Mouse (Mus musculus) hindbrain, embryonic 14.5 days (tissue): ENCODE results near the gene Elmo1. TPM values are rescaled to one million over a fixed set of nuclear protein-coding genes. Genes with fewer than 3 reads are reported as not detected.

Experiments used
- ATAC-seq: fragments of 200-750 bp; cut with Nextera tagmentation; 2 replicates; pipeline ENCODE4 v1.8.0; 2017; ENCODE audit warnings: moderate number of reproducible peaks, mild to moderate bottlenecking, moderate TSS enrichment, moderate library complexity; ENCODE audit not compliant: low FRiP score
- DNase-seq: peaks from one replicate; pipeline ENCODE4 v3.0.0-alpha.2; 2015; ENCODE audit warnings: low spot score
- H3K27ac ChIP-seq: fragments of 300-500 bp; sonication (generic); 2 replicates; pipeline ENCODE4 v1.5.1; 2014; ENCODE audit warnings: mild to moderate bottlenecking, moderate library complexity
- H3K27me3 ChIP-seq: fragments of 300-500 bp; sonication (generic); 2 replicates; pipeline ENCODE4 v1.6.1; 2014; ENCODE audit warnings: mild to moderate bottlenecking, low read length, mixed read lengths; ENCODE audit not compliant: control insufficient read depth, insufficient read depth
- H3K36me3 ChIP-seq: fragments of 300-500 bp; sonication (generic); replicated peaks from 2 replicates; pipeline ENCODE4 v1.6.1; 2014; ENCODE audit not compliant: control insufficient read depth, insufficient read depth
- H3K4me1 ChIP-seq: fragments of 300-500 bp; sonication (generic); replicated peaks from 2 replicates; pipeline ENCODE4 v1.6.1; 2014; ENCODE audit warnings: antibody characterized with exemption, low read length, mixed read lengths; ENCODE audit not compliant: control insufficient read depth, insufficient read depth
- H3K4me2 ChIP-seq: fragments of 300-500 bp; sonication (generic); replicated peaks from 2 replicates; pipeline ENCODE4 v1.6.1; 2014; ENCODE audit warnings: mild to moderate bottlenecking, moderate library complexity
- H3K4me3 ChIP-seq: fragments of 300-500 bp; sonication (generic); replicated peaks from 2 replicates; pipeline ENCODE4 v1.5.1; 2014; ENCODE audit warnings: mild to moderate bottlenecking, low read length
- H3K9ac ChIP-seq: fragments of 300-500 bp; sonication (generic); 2 replicates; pipeline ENCODE4 v1.6.1; 2014
- H3K9me3 ChIP-seq: fragments of 300-500 bp; sonication (generic); 2 replicates; pipeline ENCODE4 v1.6.1; 2016; ENCODE audit warnings: low read length; ENCODE audit not compliant: control insufficient read depth
- WGBS: fragments of 180-500 bp; shearing (Covaris S2); extraction: QIAGEN DNeasy Blood & Tissue Kit; methylation state at CpG from one replicate; pipeline ENCODE4 v1.1.7; 2014; 5-methylcytosine and 5-hydroxymethylcytosine counted together
- polyA plus RNA-seq: library from polyadenylated mRNA; unstranded; fragments of >200 nt; fragmentation: Nextera tagmentation; extraction: Ambion mirVana; gene quantifications from 2 replicates; pipeline ENCODE4 v1.2.1, GENCODE M21; 2014

Gene Elmo1
- polyA plus RNA-seq, 1 experiment from 2014 or later = 41.9 TPM

GRCm38 (mm10) chr13:20184239-20185033 is 94.0 kb downstream of the Elmo1 start:
- DNase-seq = no peak
- Histone ChIP-seq H3K27ac (no peak overlapping the region), H3K4me2 (no peak overlapping the region), H3K27me3 (no peaks in the 10 kb centered on the region), H3K36me3 (no peaks in the 10 kb centered on the region), H3K9ac (no peak overlapping the region), H3K4me3 (no peak overlapping the region), H3K9me3 (no peaks in the 10 kb centered on the region), H3K4me1 (peaks cover 16% of the 10 kb centered on the region; the same call in 1 of the 2 replicates)
- WGBS = 68% methylated on average over 13 of the region's 13 CpGs
- no peak; the same call in 1 of the 2 replicates for ATAC-seq

DNA sequence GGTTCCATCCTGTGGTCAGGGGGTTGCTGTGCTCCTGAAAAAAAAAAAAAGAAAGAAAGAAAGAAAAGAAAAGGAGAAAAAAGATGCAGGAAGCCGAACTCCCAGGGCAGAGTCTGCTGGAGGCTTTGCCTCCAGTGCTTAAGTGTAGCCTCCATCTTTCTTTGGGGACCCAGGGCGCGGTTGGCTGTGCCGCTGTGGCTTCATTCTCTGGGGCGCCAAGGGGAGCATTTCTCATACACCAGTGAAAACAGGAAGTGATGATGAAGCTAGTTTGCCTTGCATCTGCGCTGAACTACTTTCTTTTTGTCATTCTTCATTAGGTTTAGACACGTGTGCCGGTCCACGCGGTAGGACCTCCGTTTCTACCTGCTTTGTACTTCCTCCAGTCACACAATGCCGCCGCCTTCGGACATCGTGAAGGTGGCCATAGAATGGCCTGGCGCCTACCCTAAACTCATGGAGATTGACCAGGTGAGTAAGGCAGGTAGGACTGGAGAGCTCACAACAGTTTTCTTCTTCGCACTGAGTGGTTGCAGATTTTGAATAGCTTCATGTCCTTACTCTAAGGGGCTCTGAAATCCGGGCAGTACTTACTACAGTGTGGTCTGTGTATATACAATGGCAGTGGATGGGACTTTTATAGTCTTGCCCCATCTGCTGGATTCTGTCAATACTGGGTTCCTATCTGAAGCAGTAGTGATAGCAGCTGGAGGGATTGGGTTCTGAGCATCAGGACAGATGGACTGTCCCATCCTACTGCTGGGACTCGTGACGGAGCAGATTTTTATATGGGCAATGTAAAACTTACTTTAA is 94.8 kb downstream of the Elmo1 start:
- ATAC-seq (no peak), DNase-seq (no peak)
- no peaks in the 10 kb centered on the region for H3K9me3 ChIP-seq
- peaks cover 16% of the 10 kb centered on the region; the same call in 1 of the 2 replicates for H3K4me1 ChIP-seq
- H3K27me3 ChIP-seq = no peaks in the 10 kb centered on the region
- no peak overlapping the region for H3K27ac ChIP-seq
- no peak overlapping the region for H3K4me3 ChIP-seq
- no peaks in the 10 kb centered on the region for H3K36me3 ChIP-seq
- H3K4me2 ChIP-seq = no peak overlapping the region
- H3K9ac ChIP-seq = no peak overlapping the region
- WGBS = 94% methylated on average over 20 of the region's 20 CpGs

DNA sequence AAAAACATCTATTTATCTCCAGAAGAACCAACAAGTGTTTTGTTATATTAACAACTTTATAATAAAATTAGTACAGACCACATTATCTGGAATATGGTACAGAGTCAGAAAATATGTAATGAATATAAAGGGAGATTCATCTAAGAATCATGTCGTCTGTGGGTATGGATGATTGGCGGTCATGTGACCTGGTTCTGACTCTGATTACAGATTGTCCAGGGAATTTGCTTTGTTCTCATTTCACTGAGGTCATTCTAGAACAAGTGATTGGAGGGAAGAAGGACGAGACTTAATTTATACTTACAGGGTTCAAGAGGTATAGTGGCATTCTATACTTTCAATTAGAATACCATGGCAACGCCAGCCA is 95.4 kb downstream of the Elmo1 start:
- Histone ChIP-seq H3K4me1 (peaks cover 16% of the 10 kb centered on the region; the same call in 1 of the 2 replicates), H3K4me3 (no peak overlapping the region), H3K4me2 (no peak overlapping the region), H3K27ac (no peak overlapping the region), H3K27me3 (no peaks in the 10 kb centered on the region), H3K36me3 (no peaks in the 10 kb centered on the region), H3K9ac (no peak overlapping the region), H3K9me3 (no peaks in the 10 kb centered on the region)
- ATAC-seq (no peak), DNase-seq (no peak)
- WGBS = 71% methylated on average over 4 of the region's 4 CpGs

DNA sequence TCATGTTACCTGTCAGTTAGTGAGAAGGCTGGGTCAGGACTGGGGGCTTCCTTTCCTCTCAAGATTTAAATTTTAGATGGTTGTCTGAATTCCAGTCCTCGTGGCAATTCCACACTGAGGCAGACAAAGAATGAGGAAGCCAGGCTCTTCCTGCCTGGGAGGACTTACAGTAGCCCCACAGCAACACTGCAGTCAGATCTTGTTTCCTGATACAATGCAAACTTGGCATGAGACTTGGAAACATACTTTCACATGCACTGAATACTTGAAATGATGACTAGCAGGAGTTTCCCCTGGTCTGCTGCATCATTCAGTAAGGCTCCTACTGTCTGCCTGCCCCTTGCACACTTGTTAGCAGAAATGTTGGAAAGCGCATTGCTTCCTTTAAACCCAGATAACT is 97.3 kb downstream of the Elmo1 start:
- H3K4me3 ChIP-seq = no peak overlapping the region
- H3K27me3 ChIP-seq = no peaks in the 10 kb centered on the region
- ATAC-seq = no peak
- no peaks in the 10 kb centered on the region for H3K36me3 ChIP-seq
- no peaks in the 10 kb centered on the region for H3K9me3 ChIP-seq
- H3K9ac ChIP-seq = no peak overlapping the region
- H3K4me2 ChIP-seq = no peak overlapping the region
- no peak overlapping the region for H3K27ac ChIP-seq
- 0 out of 2 replicates have a peak, but pooled peaks cover 9% of the 10 kb centered on the region for H3K4me1 ChIP-seq
- DNase-seq = no peak
- WGBS = 80% methylated on average over 2 of the region's 2 CpGs

DNA sequence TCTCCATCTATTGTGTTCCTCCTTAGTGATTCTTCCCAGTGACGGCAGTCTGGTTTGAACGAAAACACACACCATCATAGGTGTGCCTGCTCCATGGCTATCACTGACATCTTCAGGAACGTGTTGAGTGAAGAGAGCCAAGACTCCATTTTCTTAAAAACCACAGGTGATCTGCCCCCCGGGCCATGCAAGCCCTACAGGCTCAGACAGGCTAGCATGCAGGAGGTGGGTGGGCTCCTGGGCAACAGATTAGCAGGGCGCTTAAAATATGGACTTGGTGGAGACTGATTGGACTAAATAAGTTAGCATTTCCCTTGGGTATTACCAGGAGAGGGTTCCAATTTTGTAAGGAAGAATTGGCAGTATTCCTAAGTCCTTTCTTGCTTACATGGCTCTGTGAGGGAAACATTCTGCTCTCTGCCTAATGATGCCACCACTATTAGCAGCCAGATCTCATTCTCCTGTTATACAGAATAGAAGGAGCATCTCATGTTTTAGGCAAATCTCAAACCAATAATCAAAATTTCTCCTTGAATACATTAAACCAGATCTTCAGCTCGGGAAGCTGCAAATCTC is 101.7 kb downstream of the Elmo1 start:
- 86% methylated on average over 6 of the region's 6 CpGs for WGBS
- no peak overlapping the region for H3K27ac ChIP-seq
- H3K4me3 ChIP-seq = no peak overlapping the region
- no peaks in the 10 kb centered on the region for H3K4me1 ChIP-seq
- no peaks in the 10 kb centered on the region for H3K36me3 ChIP-seq
- H3K9me3 ChIP-seq = no peaks in the 10 kb centered on the region
- DNase-seq (no peak), ATAC-seq (peak; percentile 37; the same call in 1 of the 2 replicates)
- no peaks in the 10 kb centered on the region for H3K27me3 ChIP-seq
- no peak overlapping the region for H3K4me2 ChIP-seq
- H3K9ac ChIP-seq = no peak overlapping the region

- Histone ChIP-seq H3K4me1 (no peaks in the 10 kb centered on the region), H3K27me3 (no peaks in the 10 kb centered on the region), H3K4me2 (no peak overlapping the region), H3K4me3 (no peak overlapping the region), H3K36me3 (no peaks in the 10 kb centered on the region), H3K9me3 (no peaks in the 10 kb centered on the region), H3K9ac (no peak overlapping the region), H3K27ac (no peak overlapping the region)
- 59% methylated on average over 2 of the region's 2 CpGs for WGBS
- ATAC-seq = no peak
- DNase-seq = no peak
Measured at GRCm38 (mm10) chr13:20200582-20200981, 110.2 kb downstream of the Elmo1 start.

- H3K9ac ChIP-seq = no peak overlapping the region
- H3K36me3 ChIP-seq = no peaks in the 10 kb centered on the region
- ATAC-seq (no peak), DNase-seq (no peak)
- H3K9me3 ChIP-seq = no peaks in the 10 kb centered on the region
- no peak overlapping the region for H3K27ac ChIP-seq
- no peak overlapping the region for H3K4me3 ChIP-seq
- 91% methylated on average over 4 of the region's 4 CpGs for WGBS
- H3K4me2 ChIP-seq = no peak overlapping the region
- H3K27me3 ChIP-seq = no peaks in the 10 kb centered on the region
- H3K4me1 ChIP-seq = no peaks in the 10 kb centered on the region
Measured at GRCm38 (mm10) chr13:20202617-20203016, 112.2 kb downstream of the Elmo1 start.

DNA sequence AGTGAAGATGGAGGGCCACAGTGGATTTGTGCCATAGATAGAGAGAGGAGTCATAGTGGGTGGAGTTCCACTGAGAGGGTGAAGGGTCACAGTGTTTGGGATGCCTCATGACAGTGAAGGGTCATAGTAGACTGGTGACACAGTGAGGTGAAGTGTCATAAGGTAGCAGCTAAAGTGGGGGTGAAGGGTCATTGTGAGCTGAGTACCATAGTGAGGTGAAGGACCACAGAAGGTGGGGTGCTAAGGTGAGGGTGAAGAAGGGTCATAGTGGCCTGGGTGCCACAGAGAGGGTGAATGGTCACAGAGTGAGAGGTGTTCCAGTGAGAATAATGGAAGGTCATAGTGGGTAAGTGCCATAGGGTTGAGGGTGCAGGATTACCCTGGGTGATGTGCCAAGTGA is 113.8 kb downstream of the Elmo1 start:
- Histone ChIP-seq H3K9ac (no peak overlapping the region), H3K4me3 (no peak overlapping the region), H3K27me3 (no peaks in the 10 kb centered on the region), H3K36me3 (no peaks in the 10 kb centered on the region), H3K9me3 (no peaks in the 10 kb centered on the region), H3K4me2 (no peak overlapping the region), H3K27ac (no peak overlapping the region), H3K4me1 (no peaks in the 10 kb centered on the region)
- DNase-seq (no peak), ATAC-seq (peak; percentile 31)

DNA sequence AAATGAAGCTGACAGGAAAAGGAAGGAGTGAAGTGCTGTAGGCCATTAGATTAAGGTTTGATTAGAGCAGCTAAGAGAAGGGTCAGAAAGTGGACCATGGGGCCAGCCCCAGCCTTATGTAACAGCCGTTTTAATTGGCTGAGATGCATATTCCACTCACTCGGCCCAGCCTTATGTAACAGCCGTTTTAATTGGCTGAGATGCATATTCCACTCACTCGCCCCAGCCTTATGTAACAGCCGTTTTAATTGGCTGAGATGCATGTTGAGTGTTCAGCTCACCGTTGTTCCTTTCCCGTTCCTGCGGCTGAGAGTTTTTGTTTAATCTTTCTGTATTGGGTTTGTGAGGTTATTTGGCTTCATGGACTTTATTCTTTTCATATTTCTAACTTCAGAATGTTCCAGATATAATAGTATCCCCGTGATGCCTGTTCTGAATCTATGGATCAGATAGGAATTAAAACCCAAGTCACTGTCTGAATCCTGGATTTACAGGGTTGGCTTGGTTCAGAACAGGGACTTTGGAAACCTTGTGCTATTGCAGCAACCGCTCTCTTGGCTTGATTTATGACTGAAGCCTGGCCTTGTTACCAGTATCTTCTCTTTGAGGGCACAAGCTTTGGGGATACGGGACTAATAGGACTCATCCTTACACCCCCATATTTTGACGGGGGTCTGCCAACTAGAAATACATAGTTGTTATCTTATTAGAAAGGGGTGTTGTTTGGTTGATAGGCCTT is 114.8 kb downstream of the Elmo1 start:
- no peak for DNase-seq
- H3K4me3 ChIP-seq = no peak overlapping the region
- ATAC-seq = no peak
- 92% methylated on average over 12 of the region's 12 CpGs for WGBS
- no peaks in the 10 kb centered on the region for H3K27me3 ChIP-seq
- H3K9ac ChIP-seq = no peak overlapping the region
- no peaks in the 10 kb centered on the region for H3K4me1 ChIP-seq
- H3K9me3 ChIP-seq = no peaks in the 10 kb centered on the region
- H3K36me3 ChIP-seq = no peaks in the 10 kb centered on the region
- H3K27ac ChIP-seq = no peak overlapping the region
- H3K4me2 ChIP-seq = no peak overlapping the region
